Mouse (Mus musculus): ENCODE measurements around the gene Bcl2.

The Bcl2 gene

DNA sequence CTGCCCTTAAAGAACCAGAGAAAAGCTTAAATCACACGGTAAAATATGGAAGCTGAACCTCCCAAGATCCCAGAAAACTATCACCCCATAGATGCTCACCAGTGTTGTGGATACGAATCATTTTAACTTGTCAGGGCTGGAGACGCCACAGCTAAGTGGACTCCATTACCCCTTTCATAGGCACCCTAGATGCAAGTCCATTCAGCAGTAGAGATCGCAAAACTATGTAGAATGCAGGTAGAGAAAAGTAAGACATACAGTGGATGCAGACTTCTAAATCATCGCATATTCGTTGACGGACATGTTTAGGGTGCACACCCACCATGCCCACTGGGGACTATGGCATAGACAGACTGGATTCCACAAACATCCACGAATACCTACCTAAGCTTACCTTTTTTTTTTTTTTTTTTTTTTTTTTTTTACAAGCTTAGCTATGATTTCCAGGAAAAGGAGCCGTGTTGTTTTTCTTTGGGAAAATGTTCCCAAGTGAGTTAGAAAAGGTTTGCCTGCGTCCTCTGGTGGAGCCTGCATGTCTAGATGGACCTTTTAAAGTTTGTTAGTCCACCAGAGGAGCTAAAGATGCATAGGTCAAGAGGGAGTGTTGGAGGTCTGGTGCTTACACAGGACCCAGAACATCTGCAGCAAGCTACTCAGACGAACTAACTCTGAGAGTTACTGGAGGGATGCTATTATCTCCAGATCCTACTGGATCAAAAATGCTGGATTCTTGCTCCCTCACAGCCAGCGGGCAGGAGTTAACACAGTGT is 2.5 kb downstream of the Bcl2 start:
- peak; percentile 36 for DNase-seq

DNA sequence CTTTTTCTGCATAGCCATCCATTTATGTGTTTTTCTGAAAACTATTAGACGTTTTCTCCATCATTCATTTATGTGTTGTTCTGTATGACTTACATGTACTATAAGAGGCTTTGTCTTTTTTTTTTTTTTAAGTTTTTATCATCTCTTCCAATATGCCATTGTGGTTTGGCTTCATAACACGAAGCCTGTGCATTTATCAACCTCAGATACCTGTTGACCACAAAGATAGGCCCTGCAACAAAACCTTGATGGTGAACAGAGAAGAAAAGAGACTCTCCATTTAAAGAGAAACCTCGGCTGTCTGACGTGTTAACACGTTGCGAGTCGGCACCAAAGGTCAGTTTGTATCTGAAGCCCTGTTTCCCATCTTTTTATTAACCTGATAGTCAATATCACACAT is 3.9 kb downstream of the Bcl2 start:
- no peak for DNase-seq

DNA sequence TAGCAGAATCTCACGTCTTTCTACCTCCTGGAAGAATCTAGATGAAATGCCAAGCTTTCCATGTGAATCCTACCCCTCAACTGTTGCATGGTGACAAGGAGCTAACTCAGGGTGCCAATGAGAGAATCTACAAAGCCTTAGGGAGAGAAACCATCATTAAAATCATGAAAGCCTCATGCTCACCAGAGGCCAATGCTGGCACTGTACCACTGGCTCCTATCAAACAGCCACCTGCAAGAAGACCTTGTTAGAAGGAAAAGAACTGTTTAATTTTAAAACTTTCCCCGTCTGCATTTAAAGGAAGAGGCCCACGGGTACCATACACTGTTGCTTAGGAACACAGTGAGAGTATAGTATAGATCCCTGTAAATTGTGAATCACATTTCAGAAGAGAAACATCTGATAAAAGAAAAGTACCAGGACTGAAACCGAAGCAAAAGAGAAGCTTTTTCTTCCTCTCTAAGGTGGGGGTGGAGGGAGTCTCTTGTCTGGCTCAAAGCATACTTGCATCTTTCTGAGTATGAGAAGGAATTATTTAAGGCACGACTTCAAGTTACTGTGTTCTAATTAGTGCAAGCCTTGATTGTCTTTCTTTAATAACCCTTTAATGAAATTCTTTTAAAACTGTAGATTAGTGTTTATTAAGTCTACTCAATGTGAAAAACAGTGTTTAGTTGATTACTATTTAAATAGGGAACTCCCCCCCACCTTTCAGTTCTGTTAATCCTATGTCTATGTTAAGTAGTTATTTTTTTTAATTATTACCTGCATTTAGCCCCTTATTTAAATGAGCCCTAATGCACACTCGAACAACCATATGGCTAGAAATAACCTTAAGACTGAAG is 6.8 kb downstream of the Bcl2 start:
- no peak for DNase-seq

DNA sequence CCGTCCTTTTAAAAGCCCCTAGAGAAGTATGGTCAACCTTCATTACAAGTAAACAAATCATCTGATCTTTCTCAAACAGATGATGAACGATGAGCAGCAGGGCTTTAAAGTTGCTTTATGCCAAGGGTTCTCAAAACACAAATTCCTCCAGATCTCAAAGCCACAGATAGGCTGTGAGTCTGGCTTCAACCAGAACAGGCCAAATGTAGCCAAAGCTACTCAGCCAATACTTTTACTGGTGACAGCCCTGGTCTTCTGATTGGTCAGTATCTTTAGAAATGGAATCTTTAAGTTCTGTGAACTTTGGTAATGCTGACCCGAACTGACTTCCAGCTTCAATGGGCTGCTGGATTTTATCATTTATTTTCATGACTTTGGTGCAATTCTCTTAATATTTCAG is 10.9 kb downstream of the Bcl2 start:
- no peak for DNase-seq

DNA sequence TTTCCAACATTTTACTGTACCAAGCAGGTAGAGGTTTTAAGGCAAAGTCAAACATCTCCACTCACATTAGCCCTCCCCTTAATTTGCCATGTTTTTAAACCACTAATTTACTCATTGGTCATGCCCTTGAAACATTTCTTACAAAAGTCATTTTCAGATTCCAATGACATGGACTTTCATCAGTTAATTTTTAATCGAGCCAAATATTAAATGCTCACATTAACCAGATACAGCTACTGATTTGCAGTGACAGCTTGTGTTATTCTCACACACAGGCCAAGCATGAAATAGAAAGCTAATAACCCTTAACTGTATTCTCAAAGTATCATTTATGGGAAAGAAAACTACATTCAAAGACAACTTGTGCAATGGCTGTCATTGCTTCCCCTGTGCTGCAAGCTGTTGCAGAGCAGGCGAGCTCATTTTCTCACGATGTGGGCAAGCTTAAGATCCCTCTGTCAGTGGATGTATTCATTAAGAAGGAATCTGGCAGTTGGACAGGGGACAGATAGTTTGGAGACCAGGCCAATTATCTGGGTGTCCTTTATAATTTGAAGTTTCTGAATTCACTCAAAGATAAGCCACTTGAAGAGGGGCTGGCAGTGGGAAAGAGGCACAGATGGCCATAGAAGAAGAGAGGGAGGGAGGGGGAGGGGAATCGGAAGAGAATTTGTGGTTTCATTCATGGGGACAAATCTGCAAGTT is 11.5 kb downstream of the Bcl2 start:
- DNase-seq, result no peak

DNA sequence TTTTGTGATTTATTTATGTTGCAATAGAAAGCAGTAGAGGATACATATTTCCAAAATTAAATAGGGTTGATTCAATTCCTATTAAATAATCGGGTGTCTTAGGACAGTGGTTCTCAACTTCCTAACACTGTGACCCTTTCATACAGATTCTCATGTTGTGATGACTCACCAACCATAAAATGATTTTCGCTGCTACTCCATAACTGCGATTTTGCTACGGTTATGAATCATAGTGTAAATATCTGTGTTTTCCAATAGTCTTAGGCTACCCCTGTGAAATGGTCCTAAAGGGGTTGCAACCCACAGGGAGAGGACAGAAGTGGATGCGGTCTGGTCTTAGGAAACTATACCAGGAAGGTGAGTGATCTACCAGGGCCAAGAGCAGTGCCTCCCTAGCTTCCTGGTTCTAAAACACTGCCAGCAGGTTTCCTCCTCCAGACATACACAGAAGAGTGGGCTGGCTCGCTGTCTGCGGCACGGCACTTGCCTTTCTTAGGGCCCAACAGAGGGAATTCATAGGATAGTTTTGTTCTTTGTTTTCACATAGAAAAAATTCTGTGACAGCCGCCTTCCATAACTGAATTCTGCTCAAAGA is 13.5 kb downstream of the Bcl2 start:
- no peak for DNase-seq

DNA sequence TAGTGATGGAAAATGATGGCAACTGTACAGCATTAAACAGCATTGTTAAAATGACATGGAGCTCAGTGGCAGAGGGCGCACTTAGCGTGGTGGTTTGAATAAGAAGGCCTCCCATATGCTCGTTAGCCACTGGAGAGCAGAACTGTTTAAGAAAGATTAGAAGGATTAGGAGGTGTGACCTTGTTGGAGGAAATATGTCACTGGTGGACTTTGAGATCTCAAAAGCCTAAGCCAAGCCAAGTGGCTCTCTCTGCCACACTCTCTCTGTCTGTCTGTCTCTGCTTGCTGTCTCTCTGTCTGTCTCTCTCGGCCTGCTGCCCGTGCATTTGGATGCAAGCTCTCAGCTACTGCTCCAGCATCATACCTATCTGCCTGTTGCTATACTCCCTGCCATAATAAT is 17.6 kb downstream of the Bcl2 start:
- DNase-seq, result no peak

DNA sequence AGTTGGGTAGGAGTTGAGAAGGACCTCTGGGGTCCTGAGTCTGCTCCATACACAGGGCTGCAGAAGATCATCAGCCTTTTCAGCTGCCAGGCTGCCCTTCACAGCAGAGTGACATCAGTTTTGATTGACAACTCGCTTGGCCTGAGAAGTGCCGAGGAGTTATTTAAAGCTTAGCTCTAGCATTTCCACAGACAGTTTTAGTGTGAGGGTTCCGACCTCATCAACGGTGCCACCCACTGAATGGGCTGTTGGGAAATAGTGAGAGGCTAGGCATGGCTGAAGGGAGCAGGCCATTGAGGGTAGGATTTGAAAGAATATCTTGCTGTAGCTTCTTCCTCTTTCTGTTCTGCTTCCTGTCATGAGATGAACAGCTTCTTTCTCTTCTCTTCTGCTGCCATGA is 18.4 kb downstream of the Bcl2 start:
- no peak for DNase-seq

DNA sequence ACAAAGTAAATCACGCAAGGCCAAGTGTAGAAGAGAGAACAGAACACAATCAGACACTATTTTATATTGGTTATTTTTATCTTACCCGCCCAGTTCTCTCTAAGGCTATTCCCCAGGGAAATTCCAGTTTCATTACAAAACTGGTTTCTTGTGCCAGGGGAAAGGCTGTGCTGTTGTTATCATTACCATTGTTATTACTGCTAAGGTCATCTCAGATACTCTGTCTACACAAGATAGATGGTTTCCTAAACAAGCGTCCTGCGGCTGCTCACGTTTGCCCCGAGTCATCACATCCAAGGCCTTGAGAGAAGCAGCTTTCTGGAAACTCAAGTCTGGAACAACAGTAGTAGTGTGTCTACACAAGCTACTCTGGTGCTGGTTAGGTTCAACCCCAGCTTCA is 19.8 kb downstream of the Bcl2 start:
- DNase-seq, result peak; percentile 48

DNA sequence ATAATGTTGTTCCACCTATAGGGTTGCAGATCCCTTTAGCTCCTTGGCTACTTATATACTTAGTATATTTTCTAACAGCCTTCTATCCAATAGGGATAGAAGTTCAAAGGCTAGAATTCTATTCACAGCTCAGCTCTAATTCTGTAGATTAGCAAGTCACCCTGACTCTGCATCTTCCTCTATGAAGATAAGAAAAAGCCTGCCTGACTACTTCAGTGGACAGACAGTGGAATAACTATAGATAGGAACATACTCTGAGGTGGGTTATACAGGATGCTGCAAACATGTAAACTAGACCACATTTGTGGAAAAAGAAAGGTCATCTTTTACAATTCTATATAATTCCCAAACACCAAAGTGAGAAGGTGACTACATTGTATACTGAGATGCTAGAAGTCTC is 21.5 kb downstream of the Bcl2 start:
- no peak for DNase-seq

DNA sequence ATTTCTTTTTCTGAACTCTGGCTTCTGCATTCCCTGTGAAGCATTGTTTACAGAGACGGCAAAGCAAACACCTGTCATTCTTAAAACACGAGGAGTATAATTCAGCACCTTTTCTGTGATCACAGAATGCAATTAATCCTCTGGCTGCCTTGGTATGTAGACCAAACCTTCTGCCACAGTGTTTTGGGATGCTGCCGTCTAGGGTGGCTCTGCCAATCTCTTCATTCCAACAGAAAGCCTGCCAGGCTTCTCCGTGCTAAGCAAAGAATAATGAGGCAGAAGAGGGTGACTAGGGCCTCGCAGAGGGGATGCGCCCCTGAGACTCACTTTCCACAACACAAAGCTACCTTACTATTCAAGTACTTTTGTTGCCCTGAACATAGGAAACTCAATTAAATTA is 23.2 kb downstream of the Bcl2 start:
- no peak for DNase-seq

DNA sequence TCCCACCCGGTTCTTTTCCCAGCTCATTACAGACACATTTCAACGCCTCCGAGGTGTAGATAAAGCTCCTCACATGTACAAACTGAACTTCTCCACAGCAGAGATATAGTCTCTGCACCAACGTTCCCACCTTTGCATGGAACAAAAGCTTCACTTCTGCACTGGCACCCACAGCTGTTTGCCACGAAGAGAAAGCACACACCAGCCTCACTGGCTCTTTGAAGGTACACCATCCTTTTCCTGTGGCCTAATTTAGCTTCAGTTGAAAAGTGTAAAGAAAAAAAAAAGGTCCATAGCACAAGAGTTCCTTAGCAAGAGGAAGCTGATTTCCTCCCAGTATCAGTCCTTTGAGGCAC is 25.9 kb downstream of the Bcl2 start:
- DNase-seq, result no peak

DNA sequence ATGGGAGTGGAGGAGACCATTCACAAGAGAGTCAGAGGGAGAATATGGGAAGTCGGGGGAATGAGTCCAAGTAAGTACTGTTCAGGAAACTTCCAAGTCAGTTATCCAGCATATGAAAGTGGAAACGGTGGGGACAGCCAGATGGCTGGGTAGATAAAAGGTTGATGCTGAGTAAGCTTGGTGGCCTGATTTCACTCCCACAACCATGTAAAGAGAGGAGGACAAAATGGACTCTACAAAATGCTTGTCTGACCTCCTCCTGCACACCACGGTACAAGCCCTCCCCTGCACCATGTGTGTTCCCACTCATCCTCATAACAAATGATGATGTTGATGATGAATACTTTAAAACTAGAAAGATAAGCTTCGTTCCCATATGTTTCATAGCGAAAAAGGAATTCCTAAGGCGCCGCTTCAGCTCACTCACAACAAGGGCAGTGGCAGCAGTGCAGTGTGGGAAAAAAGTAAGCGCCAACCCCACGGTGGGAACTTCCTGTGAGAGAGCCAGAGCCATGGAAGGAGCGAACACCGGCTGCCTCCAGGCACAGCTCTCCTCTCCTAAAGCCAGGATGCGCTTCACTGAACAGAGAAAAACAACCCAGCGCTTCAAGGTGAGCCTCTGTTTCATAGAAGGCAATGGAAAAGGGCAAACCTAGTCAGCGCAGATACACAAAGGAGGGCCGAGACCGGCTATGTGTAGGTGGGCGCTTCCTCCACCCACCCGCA is 26.5 kb downstream of the Bcl2 start:
- DNase-seq, result peak; percentile 78

DNA sequence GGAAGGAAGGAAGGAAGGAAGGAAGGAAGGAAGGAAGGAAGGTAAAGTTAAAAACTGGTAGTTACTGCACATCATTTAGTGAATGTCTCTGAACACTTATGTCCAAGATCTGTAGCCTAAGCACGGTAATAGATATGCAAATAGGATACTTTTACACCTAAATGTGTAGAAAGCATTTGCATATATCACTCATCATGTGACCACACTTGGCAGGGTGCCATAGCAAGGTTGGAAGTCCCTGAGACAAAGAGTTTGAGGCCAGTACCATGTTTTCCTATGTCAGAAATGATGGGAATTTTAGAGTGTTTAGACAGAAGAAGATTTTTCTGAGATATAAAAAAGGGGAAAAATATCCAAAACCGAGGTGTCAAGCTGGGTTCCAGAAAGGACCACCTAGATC is 28.4 kb downstream of the Bcl2 start:
- DNase-seq, result no peak

DNA sequence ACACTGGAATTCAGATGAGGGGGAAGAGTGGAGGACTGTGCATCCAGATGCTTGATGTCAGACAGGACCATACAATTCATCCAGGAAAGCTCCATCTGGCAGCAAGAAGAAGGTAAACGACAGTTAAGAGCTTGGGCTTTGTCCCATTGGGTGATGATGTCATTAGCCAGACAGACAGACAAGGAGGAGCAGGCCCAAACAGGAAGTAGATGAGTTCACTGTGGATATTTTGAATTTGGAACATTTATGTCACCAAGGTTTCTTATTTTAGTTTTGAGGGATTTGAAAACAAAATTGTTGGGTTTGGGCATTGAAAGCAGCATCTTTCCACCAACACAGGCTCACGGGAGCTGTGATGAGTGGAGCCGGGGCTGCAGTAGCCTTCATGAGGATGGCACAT is 29.5 kb downstream of the Bcl2 start:
- no peak for DNase-seq

DNA sequence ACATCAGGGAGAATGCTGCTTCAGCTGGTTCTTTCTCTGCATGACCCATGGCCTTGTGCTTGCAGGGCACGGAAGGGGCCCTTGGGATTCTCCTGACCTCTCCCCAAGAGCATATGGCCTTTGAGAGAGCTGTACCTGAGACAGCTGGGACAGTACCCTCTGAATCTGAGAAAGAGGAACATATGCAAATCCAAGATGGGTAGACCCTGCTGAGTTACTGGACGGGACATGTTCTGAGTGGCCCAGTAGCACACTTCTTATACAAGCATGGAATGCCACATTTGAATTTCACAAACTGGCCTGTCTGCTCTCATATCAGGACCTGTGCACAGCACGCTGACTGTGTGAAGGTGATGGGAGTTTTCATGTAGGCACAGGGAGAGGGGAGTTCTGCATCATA is 31.2 kb downstream of the Bcl2 start:
- DNase-seq, result no peak

DNA sequence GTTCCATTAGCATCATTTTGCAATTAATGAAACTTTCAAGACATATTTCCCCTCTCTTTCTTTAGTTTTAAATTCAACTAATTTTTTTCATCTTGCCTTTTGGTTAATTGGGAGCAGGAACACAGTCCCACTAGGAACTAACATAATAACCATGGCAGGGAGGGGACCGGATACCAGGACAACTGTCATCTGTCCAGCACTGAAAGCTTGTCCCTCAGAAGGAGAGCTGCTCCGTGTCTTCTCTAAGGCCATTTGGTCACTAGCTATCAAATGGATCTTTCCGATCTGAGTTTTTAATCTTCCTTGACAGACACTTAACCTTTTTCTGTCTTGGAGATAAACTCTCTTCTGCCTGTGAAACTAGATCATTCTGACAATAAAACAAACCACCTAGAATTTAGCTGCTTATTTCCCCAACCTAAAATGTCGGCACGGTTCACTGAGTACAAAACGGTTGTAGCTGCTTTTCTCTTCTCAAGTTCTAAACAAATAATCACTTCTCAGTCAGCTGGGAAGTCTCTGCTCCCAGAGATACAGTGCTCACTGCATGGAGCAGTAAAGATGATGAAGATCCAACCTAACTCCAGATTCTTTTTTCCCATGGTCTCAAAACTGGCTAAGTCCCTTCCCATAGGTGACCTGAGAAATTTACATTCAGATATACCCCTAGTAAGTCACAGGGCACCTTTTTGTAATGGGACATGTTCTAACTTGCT is 34.1 kb downstream of the Bcl2 start:
- no peak for DNase-seq

DNA sequence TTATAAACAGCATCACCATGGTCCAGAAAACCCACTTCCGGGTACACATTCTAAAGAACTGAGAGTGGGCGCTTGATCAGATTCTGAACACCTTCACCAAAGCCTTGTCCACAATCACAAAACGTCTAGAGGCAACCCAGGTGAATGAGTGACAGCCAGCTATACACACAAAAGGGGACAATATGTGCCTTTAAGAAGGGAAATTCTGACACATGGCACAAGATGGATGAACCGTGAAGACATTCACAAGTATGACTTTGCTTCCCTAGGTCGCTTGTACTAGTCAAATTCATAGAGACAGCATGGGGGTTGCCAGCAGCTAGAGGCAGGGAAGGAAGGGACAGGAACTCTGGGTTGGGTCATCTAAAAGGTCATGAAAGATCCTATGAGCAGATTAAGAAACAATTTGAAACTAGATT is 36.0 kb downstream of the Bcl2 start:
- DNase-seq, result no peak

DNA sequence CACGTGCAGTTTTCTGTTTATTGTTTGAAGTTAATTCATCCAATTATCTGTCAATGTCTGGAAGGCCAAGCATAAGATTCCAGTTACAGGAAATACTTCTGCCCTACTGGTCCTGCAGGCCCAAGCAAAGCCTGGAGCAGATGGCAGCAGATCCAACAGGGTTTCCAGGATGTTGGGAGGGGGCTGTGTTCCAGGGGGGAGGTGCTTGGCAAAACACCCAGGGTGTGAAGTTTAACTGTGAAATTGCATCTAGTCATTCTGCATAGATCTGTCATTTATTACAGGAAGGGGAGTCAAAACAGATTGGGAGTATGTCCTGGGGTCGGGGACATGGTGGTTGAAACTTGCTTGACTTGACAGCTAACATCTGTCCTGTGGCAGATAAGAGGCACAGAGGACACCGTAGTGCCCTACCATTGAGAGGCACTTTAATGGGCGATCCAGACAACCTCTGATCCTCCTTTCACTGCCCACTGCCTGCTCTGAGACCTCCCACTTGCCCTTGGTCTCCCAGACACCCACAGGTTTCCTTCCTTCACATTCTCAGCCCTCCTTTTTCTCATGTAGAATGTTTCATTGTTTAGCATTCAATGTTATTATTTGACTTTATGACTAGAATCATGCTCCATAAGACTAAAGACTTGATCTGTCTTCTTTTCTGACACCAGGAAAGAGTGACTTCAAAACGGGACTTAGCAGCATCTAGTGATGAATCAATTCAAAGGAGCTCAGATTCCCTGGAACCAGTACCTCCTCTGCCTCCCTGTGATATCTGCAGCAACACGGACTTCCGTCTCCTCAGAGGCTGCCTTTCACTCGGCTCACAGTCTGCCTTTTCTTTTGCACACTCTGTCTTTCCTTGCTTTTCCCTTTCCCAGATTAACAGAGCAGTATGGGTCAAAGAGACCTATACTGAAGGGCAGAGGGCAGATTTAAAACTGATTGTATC is 47.7 kb downstream of the Bcl2 start:
- peak; percentile 62 for DNase-seq

DNA sequence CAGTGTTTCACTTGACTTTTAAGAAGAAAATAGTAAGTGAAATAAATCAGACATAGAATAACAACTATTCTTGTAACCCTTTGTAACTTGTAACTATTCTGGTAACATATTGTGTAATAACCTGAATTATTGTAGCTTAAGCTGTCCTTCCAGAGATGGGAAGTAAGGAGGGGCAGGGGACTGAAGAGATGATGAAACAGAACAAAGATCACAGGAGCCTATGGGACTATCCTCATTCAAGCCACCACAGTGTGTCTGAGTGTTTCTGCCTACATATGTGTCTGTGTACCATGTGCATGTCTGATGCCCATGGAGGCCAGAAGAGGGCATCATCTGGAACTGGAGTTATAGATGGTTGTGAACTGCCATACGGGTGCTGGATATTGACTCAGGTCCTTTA is 49.1 kb downstream of the Bcl2 start:
- DNase-seq, result no peak

DNA sequence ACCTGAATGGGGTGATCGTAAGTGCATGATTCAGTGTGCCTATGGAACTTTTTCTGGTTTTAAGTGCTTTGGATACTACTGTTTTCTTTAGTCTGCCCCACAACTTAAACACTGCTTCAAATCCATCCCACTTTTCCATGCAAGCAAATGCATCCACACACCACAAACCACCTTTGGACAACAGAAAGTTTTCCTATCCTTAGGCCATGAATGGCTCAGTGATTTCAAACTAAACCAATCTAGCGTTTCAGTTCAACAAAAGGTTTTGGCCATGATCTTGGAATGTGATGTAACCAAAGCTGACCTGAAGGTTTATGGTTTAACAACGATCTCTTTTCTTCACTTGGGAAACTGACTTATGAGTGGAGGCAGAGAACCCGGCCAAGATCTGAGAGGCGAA is 51.6 kb downstream of the Bcl2 start:
- no peak for DNase-seq
